Mouse (Mus musculus) hindbrain, embryonic 12.5 days (tissue): ENCODE results near the gene Olfr135. TPM values are rescaled to one million over a fixed set of nuclear protein-coding genes. Genes with fewer than 3 reads are reported as not detected.

Source experiments
- ATAC-seq: fragments of 200-750 bp; cut with Nextera tagmentation; 2 replicates; pipeline ENCODE4 v1.8.0; 2017; ENCODE audit warnings: moderate TSS enrichment; ENCODE audit not compliant: low FRiP score
- H3K27ac ChIP-seq: fragments of 300-500 bp; sonication (generic); 2 replicates; pipeline ENCODE4 v1.5.1; 2016; ENCODE audit warnings: mild to moderate bottlenecking
- H3K27me3 ChIP-seq: fragments of 300-500 bp; sonication (generic); 2 replicates; pipeline ENCODE4 v1.6.1; 2016; ENCODE audit warnings: mild to moderate bottlenecking
- H3K36me3 ChIP-seq: fragments of 300-500 bp; sonication (generic); 2 replicates; pipeline ENCODE4 v1.6.1; 2016; ENCODE audit warnings: mild to moderate bottlenecking
- H3K4me1 ChIP-seq: fragments of 300-500 bp; sonication (generic); 2 replicates; pipeline ENCODE4 v1.6.1; 2016
- H3K4me2 ChIP-seq: fragments of 300-500 bp; sonication (generic); replicated peaks from 2 replicates; pipeline ENCODE4 v1.6.1; 2016; ENCODE audit warnings: mild to moderate bottlenecking
- H3K4me3 ChIP-seq: fragments of 300-500 bp; sonication (generic); 2 replicates; pipeline ENCODE4 v1.5.1; 2016; ENCODE audit warnings: mild to moderate bottlenecking
- H3K9ac ChIP-seq: fragments of 300-500 bp; sonication (generic); 2 replicates; pipeline ENCODE4 v1.6.1; 2016; ENCODE audit warnings: mild to moderate bottlenecking, moderate library complexity
- H3K9me3 ChIP-seq: fragments of 300-500 bp; sonication (generic); replicated peaks from 2 replicates; pipeline ENCODE4 v1.6.1; 2016; ENCODE audit warnings: mild to moderate bottlenecking
- WGBS: fragments of 180-500 bp; shearing (Covaris S2); methylation state at CpG from one replicate; pipeline ENCODE4 v1.1.7; 2016; 5-methylcytosine and 5-hydroxymethylcytosine counted together
- polyA plus RNA-seq: library from polyadenylated mRNA; unstranded; fragments of >200 nt; fragmentation: Nextera tagmentation; extraction: Ambion mirVana; gene quantifications from 2 replicates; pipeline ENCODE4 v1.2.1, GENCODE M21; 2016

Gene Olfr135
- not detected in 2 replicates for polyA plus RNA-seq

- no peak within 1 kb of the TSS for H3K27ac ChIP-seq
- ATAC-seq = no peak
- H3K4me1 ChIP-seq = no peaks in the 10 kb centered on the region
- H3K4me3 ChIP-seq = no peak within 1 kb of the TSS
- no peak within 1 kb of the TSS for H3K9ac ChIP-seq
- H3K9me3 ChIP-seq = peaks cover 8% of the 10 kb centered on the region
- H3K4me2 ChIP-seq = no peak within 1 kb of the TSS
- no peaks in the 10 kb centered on the region for H3K36me3 ChIP-seq
- no peaks in the 10 kb centered on the region for H3K27me3 ChIP-seq
- 93% methylated on average over 1 of the region's 1 CpGs for WGBS
Observed at GRCm38 (mm10) chr17:38204035-38204434, at the start of gene Olfr135. TSS of gene Olfr135 (plus strand) at chr17:38204335.

- no peaks in the 10 kb centered on the region for H3K9me3 ChIP-seq
- H3K4me2 ChIP-seq = no peak within 1 kb of the TSS
- no peaks in the 10 kb centered on the region for H3K4me1 ChIP-seq
- no peak within 1 kb of the TSS for H3K27ac ChIP-seq
- no peak within 1 kb of the TSS for H3K4me3 ChIP-seq
- WGBS = 68% methylated on average over 3 of the region's 3 CpGs
- no peak for ATAC-seq
- no peaks in the 10 kb centered on the region for H3K36me3 ChIP-seq
- no peaks in the 10 kb centered on the region for H3K27me3 ChIP-seq
- no peak within 1 kb of the TSS for H3K9ac ChIP-seq
Observed at GRCm38 (mm10) chr17:38171088-38171487, 33.0 kb upstream of the Olfr135 start, which contains the start of gene Olfr134. TSS of gene Olfr134 (plus strand) at chr17:38171388.

Other genes with a start within 250 kb of the Olfr135 start
- not detected in 2 replicates for gene Olfr129, start 144.3 kb upstream of the Olfr135 start, polyA plus RNA-seq
- not detected in 2 replicates for gene Olfr130, start 140.4 kb upstream of the Olfr135 start, polyA plus RNA-seq
- not detected in 2 replicates for gene Olfr131, start 115.6 kb upstream of the Olfr135 start, polyA plus RNA-seq
- not detected in 2 replicates for gene Olfr132, start 69.8 kb upstream of the Olfr135 start, polyA plus RNA-seq
- gene Olfr133, start 59.1 kb upstream of the Olfr135 start, polyA plus RNA-seq = not detected in 2 replicates
- not detected in 2 replicates for gene Olfr134, start 32.9 kb upstream of the Olfr135 start, polyA plus RNA-seq
- gene Olfr138, start 56.7 kb downstream of the Olfr135 start, polyA plus RNA-seq = not detected in 2 replicates
- gene Olfr137, start 103.2 kb downstream of the Olfr135 start, polyA plus RNA-seq = not detected in 2 replicates
- not detected in 2 replicates for gene Olfr136, start 125.5 kb downstream of the Olfr135 start, polyA plus RNA-seq
- gene Esp36, start 215.8 kb downstream of the Olfr135 start, polyA plus RNA-seq = not detected in 2 replicates